Comparison of ENCODE assay signal across 8 mouse cellular contexts in the genomic region with DNA sequence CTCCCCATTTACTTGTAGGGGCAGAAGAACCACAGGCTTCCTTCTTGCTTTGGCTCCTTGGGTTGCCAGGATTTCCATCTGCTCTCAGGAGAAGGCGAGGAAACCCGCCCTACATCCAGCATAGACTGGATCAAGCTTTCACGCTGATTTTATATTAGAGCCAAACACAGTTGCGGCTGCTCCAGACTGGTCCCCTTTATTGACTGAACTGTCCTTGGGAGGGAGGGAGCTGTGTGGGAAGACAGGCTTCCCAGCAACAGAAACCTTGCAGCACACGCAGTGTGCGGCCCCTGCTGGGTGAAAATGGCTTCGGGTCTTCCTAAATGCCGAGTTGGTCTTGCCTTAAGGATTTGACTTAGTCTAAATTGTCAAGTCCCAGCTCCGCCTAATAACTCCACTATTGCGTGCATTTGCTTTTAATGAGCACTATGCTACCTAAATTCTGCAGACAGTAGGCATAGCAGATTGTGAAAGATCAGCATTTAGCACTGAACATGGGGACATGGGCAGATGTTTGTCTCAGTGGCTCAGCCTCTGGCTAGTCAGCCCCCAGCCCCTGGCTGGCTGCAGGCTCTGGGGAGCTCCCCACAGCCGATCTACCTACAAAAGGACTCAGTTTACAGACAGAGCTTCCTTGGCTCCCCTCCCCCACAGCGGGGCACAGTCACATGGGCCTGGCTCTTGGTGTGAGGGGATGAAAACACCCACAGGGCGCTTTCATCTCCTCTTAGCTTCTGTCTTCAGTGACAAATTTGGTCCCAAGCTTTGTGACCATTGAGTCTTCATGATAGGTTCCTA.
DNase-seq lines count a peak whose midpoint lies in the region; ATAC-seq and TF ChIP-seq lines count a peak whose summit lies in the region.

No protein-coding gene starts in this region.

- 9% methylated on average over 13 of the region's 13 CpGs for WGBS in kidney, postnatal 0 days
- 10% methylated on average over 13 of the region's 13 CpGs for WGBS in cerebellum, adult 2 months
- 6% methylated on average over 13 of the region's 13 CpGs for WGBS in neural tube, embryonic 14.5 days

- intact Hi-C loops in left cerebral cortex, postnatal 25 days (cut with DNase I): no loop called here
- intact Hi-C loops in gastrocnemius, postnatal 36 days (cut with DNase I): no loop called here

- peak overlapping the region; percentile 54 for H3K4me2 ChIP-seq in kidney, postnatal 0 days (ENCODE audit: low read length)
- peak overlapping the region; percentile 38 for H3K4me2 ChIP-seq in neural tube, embryonic 14.5 days (ENCODE audit: low read depth, low read length)

- no peak overlapping the region; the same call in 1 of the 2 replicates for H3K9ac ChIP-seq in kidney, postnatal 0 days (ENCODE audit: low read depth, low read length)
- H3K9ac ChIP-seq in neural tube, embryonic 14.5 days (replicated peaks; ENCODE audit: low read depth, low read length): no peak overlapping the region

- ATAC-seq in kidney, postnatal 0 days (replicated peaks; ENCODE audit: low FRiP score, low read depth): peak; percentile 46; the same call in 1 of the 2 replicates
- ATAC-seq in neural tube, embryonic 14.5 days (ENCODE audit: low read depth): peak; percentile 68

- no peak for TF ChIP-seq POLR2A in cerebellum, adult 2 months (IDR thresholded peaks at IDR 0.05; ENCODE audit: borderline replicate concordance, insufficient read depth, low read length)

- TF ChIP-seq CTCF in kidney, postnatal 0 days (IDR thresholded peaks at IDR 0.05; ENCODE audit: low read depth): peak; percentile 54
- no peak for TF ChIP-seq CTCF in cerebellum, adult 2 months (IDR thresholded peaks at IDR 0.05; ENCODE audit: borderline replicate concordance, insufficient read depth, low read depth, low read length)

- no peak overlapping the region for H3K4me3 ChIP-seq in kidney, postnatal 0 days (replicated peaks; ENCODE audit: low read depth, low read length)
- no peak overlapping the region for H3K4me3 ChIP-seq in cerebellum, adult 2 months (replicated peaks; ENCODE audit: insufficient read depth, low read depth, low read length)
- H3K4me3 ChIP-seq in neural tube, embryonic 14.5 days (ENCODE audit: low read depth, low read length): no peak overlapping the region

- peak; percentile 50 for DNase-seq in kidney, postnatal 0 days (ENCODE audit: low spot score)
- DNase-seq in kidney, adult 18-20 months: no peak
- peak; percentile 33 to 56 for DNase-seq in cerebellum, adult 2 months
- peak; percentile 17 to 41 for DNase-seq in frontal cortex, postnatal 36 days (ENCODE audit: low spot score in 2 of 2)
- DNase-seq in left cerebral cortex, postnatal 25 days (ENCODE audit: low spot score in 2 of 2): peak; percentile 11 to 39
- DNase-seq in gastrocnemius, postnatal 36 days: no peak
- DNase-seq in spleen, postnatal 10 days (ENCODE audit: low spot score in 2 of 2): no peak

- no peaks in the 10 kb centered on the region for H3K27me3 ChIP-seq in kidney, postnatal 0 days (ENCODE audit: insufficient read depth, low read length)
- H3K27me3 ChIP-seq in cerebellum, adult 2 months (ENCODE audit: control insufficient read depth, insufficient read depth, low read length): no peaks in the 10 kb centered on the region
- no peaks in the 10 kb centered on the region for H3K27me3 ChIP-seq in neural tube, embryonic 14.5 days (ENCODE audit: control insufficient read depth, insufficient read depth, low read length)

- H3K27ac ChIP-seq in kidney, postnatal 0 days: no peak overlapping the region
- H3K27ac ChIP-seq in cerebellum, adult 2 months (ENCODE audit: insufficient read depth, low read length): no peak overlapping the region
- H3K27ac ChIP-seq in neural tube, embryonic 14.5 days (ENCODE audit: low read depth, low read length): peak overlapping the region; percentile 28; the same call in 1 of the 2 replicates

- no peaks in the 10 kb centered on the region for H3K4me1 ChIP-seq in kidney, postnatal 0 days (replicated peaks; ENCODE audit: insufficient read depth, low read length)
- H3K4me1 ChIP-seq in cerebellum, adult 2 months (ENCODE audit: control insufficient read depth, insufficient read depth, low read length): no peaks in the 10 kb centered on the region
- H3K4me1 ChIP-seq in neural tube, embryonic 14.5 days (ENCODE audit: control insufficient read depth, insufficient read depth, low read length): peaks cover 10% of the 10 kb centered on the region; the same call in 1 of the 2 replicates

- no peaks in the 10 kb centered on the region for H3K9me3 ChIP-seq in kidney, postnatal 0 days (replicated peaks; ENCODE audit: low read length)
- H3K9me3 ChIP-seq in neural tube, embryonic 14.5 days (ENCODE audit: control insufficient read depth, low read length): no peaks in the 10 kb centered on the region

- no peaks in the 10 kb centered on the region for H3K36me3 ChIP-seq in kidney, postnatal 0 days (ENCODE audit: insufficient read depth, low read length)
- no peaks in the 10 kb centered on the region for H3K36me3 ChIP-seq in neural tube, embryonic 14.5 days (ENCODE audit: control insufficient read depth, insufficient read depth, low read length)

Comparison
In these comparisons a context has a peak if more than half of its experiments do, and no peak if none do; other contexts are left out.
1. DNase-seq: peak in kidney, postnatal 0 days (single experiment), cerebellum, adult 2 months (2 of 2), frontal cortex, postnatal 36 days (2 of 2) and left cerebral cortex, postnatal 25 days (2 of 2); none in kidney, adult 18-20 months (single experiment), gastrocnemius, postnatal 36 days (0 of 2) and spleen, postnatal 10 days (0 of 2).